Mouse (Mus musculus) activated CD4-positive, CD25-positive, alpha-beta regulatory T cell, adult 4 months (primary cell): Measurements from ENCODE around the gene Got1. TPM values are rescaled to one million over a fixed set of nuclear protein-coding genes. Genes with fewer than 3 reads are reported as not detected.

ENCODE experiments used
- ATAC-seq: one replicate; pipeline ENCODE4 v1.8.0; 2017
- polyA plus RNA-seq, 2 experiments: library from polyadenylated mRNA; unstranded; fragments of 100-300 nt; shearing (Covaris generic); gene quantifications; one replicate each; pipeline ENCODE4 v1.2.1; 2017

Gene Got1
- polyA plus RNA-seq: 10 to 100 TPM; 37.1 to 54.8 TPM

- ATAC-seq: peak; percentile 95
Observed at GRCm38 (mm10) chr19:43524187-43525103, at the start of gene Got1. TSS of gene Got1 (minus strand) at chr19:43524605.

DNA sequence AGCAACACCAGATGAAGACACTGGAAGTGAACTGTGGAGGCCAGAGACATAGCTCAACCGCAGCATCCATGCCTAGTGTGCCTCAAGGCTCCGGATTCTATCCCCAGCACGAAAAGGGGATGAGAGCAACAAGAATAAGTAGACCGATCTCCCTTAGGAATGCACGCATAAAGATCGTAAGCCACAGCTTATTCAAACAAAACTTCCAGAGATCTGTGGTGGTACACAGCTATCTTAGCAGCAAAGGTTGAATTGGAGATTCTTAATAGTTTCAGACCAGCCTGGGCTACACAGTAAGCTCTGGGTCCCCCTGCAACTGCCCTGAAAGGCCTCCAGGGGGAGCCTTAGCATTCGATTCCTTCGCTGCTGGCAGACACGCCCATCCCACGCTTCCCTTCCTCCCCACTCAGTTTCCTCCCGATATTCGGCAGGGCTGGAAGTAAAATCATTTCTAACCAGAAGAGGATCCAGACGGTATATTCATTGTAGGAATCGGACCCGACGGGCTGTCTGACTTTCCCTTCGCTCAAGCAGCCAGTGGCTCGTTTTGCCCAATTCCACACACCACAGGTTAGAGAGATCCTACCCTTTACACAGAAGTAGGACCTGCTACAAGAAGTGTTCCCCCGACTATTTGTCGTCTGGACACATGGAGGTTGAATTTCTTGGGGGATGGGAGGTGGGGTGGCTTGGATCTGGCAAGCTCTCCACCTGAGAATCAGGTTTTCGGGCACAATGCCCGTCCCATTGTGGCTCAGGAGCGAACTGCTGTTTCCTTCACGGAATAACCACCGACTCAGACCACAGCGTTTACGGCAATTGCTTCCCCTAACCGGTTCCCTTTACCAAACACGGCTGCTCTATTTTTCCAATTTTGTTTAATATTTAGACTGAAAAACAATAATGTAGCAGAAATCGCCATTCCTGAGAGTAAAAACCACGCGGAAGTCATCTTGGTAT, 46.7 kb upstream of the Got1 start:
- peak; percentile 86 for ATAC-seq

- no peak for ATAC-seq
Observed at GRCm38 (mm10) chr19:43569133-43569532, 44.7 kb upstream of the Got1 start.

DNA sequence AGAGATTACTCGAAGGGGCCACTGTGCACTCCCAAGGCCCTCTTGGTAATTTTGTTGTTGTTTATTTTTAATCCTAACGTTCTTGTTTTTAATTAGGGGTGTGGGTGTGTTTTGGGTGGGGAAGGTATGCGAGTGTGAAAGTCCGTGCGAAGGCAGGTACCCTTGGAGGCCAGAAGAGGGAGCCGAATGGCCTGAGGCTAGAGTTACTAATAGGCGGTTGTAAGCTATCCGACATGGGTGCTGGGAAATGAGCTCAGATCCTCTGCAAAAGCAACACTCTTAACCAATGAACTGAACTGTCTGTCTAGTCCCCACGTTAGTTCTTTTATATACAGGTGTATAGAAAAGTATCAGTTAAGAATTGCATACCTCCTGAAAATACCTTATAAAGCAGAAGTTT, 43.9 kb upstream of the Got1 start:
- no peak for ATAC-seq

GRCm38 (mm10) chr19:43563166-43563565, 38.8 kb upstream of the Got1 start:
- no peak for ATAC-seq

- no peak for ATAC-seq
Observed at GRCm38 (mm10) chr19:43561841-43562240, 37.4 kb upstream of the Got1 start.

DNA sequence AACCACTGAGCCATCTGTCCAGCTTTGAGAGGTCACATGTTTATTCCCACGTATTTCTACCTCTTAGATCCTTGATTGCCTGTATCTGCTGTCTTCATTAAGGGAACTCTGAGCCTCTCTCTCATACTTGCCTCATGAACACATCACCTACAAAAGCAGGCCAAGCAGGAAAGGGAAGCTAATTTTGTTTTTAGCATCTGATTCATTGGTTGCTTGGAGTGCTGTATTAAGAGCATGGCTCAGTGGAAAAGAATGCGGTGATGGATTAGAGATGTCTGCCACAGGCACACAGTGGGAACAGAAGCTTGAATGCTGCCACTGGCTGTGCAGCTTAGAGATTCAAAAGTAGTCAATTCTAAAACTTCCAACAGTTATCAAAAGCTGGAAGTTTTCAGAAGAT, 35.8 kb upstream of the Got1 start:
- ATAC-seq: no peak

GRCm38 (mm10) chr19:43551493-43551890, 27.1 kb upstream of the Got1 start:
- ATAC-seq: no peak

- ATAC-seq: no peak
Observed at GRCm38 (mm10) chr19:43550706-43551492, 26.5 kb upstream of the Got1 start.

GRCm38 (mm10) chr19:43548060-43548459, 23.7 kb upstream of the Got1 start:
- ATAC-seq: no peak

DNA sequence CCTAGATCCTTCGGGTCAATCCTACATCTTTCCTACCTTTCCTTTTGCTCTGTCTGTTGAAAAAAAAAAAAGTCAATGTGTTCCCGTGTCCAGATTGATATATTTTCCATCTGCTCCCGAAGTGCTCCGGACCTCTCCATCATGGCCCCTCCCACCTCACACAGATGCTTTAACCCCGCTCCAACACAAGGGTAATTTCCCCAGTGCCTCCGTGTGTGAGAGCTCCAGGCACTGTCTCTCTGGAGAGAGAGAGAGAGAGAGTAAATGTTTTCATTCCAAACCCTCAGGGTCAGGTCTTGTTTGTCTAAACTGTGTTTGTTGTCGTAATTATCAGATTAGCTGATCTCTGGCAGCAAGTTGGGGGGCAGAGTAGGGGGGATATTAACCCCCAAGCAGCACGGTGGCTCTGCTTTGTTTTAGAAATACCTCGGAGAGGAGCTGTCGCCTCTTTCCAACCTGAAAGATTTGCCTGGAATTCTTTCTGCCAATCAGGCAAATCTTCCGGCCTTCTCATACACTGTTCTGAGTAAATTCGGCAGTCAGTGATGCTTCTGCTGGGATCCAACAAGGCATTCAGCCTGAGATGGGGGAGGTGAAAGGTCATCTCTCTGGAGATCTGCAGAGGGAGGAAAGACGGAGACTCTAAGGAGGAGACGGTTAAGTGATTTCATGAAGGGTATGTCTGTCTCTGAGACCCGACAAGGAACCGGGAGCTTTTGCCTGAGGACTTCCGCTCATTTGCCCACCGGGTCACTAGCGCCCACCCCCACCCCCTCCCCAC, 22.1 kb upstream of the Got1 start:
- ATAC-seq: no peak

GRCm38 (mm10) chr19:43535372-43535771, 11.0 kb upstream of the Got1 start:
- no peak for ATAC-seq

- ATAC-seq: peak; percentile 89
Observed at GRCm38 (mm10) chr19:43530921-43531320, 6.5 kb upstream of the Got1 start.

DNA sequence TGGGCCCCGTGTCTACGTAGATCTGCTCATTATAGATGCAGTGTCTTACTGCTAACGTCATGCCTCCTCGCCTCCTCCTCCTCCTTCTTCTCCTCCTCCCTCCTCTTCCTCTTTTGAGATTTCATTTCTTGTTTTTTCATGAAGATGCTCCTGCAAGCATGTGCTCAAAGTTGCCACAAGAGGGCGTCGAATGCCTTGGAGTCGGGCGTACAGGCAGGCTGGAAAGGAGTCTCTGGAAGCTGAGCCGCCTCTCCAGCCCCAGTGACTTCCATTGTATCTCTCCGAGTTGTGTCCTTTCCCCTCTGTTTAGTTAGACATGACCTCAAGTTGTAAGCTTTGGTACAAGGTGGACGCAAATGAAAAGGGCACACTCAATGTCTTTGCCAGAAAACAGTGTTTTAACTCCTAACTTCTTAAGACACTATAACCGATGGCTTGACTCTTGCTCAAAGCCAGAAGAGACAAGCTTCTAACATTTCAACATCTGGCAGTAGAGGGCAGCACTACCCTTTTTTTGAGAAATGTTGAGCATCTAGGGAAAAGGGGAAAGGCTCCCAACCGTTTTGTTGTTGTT, 5.9 kb upstream of the Got1 start:
- ATAC-seq: peak; percentile 53

DNA sequence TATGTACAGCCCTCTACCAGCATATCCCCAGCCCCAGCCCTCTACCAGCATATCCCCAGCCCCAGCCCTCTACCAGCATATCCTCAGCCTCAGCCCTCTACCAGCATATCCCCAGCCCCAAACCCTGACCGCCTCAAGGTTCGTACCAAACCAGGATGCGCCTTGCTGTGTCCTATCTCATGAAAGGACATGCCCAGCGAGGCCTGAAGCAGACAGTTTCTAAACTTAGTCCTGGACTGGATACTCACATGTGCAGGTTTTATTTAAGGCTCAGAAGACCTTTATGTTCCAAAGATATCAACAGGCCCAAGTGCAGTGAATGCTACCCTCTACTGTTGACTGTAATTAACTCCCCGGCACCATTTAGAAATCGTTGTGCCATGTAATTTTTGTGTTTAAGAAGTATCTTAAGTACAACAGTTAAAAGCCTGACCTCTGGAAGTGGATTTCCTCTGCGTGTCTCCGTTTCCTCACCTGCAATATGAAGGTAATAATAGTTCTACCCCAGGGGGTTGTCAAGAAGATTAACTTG, 3.7 kb upstream of the Got1 start:
- ATAC-seq: no peak

GRCm38 (mm10) chr19:43527131-43527530, 2.7 kb upstream of the Got1 start:
- ATAC-seq: no peak

- ATAC-seq: no peak
Observed at GRCm38 (mm10) chr19:43526025-43526424, 1.6 kb upstream of the Got1 start.

DNA sequence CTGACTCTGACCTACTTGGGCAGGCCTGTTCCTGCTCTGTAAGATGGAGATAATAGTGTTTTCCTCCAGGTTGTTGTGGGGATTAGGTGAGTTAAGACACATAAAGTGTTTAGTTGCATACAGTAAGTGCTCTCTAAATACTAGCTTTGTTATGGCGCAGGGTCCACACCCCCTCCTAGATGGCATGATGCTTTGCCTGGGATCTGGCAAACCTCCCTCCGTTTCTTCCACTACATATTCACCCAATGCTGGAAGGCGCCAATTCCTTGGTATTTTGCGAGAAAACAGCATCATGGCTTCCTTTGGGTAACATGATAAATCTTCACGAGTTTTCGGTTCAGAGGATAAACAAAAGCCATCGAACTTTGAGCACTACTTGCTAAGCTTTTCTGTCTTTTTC, 1.2 kb upstream of the Got1 start:
- ATAC-seq: no peak

- ATAC-seq: no peak
Observed at GRCm38 (mm10) chr19:43525104-43525482, 688 bp upstream of the Got1 start.

DNA sequence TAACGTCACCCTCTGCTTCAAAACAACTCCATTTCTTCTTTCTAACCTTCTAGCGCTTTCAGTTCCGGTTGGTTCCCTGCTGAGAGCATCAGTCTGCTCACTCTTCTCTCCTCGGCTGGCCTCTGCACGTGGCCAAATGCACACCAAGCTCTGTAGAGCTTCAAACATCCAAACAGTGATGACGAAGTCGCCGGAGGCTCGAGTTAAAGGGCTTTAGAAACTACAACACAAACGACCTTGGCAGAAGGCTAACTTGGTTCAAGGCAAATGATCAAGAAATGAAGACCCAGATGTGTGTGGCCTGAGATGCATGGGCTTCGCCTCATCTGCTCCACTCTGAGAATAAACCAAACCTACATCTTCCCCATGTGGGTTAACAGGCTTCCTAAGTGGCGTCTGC, 854 bp downstream of the Got1 start:
- ATAC-seq: peak; percentile 24

GRCm38 (mm10) chr19:43521996-43522395, 2.4 kb downstream of the Got1 start:
- ATAC-seq: no peak
